Mouse (Mus musculus) kidney, adult 2 months (tissue): ENCODE measurements at regions not wholly inside any gene's neighbourhood (a gene's known extent, or its start where the extent isn't known, plus 50 kb on each side); places are given as distances from the start of the nearest gene placed in this dataset.

Experiments used
- CTCF ChIP-seq: fragments of 200-500 bp; conservative IDR thresholded peaks from 2 replicates; pipeline ENCODE4 v1.5.1; 2011; ENCODE audit warnings: low read depth, mild to moderate bottlenecking, control low read depth, low read length, moderate library complexity, mixed read lengths; ENCODE audit not compliant: insufficient read depth, insufficient read length
- POLR2A ChIP-seq: fragments of 200-500 bp; IDR thresholded peaks from one replicate; pipeline ENCODE4 v1.6.1; 2011; ENCODE audit warnings: low read depth, low read length, control low read depth

DNA sequence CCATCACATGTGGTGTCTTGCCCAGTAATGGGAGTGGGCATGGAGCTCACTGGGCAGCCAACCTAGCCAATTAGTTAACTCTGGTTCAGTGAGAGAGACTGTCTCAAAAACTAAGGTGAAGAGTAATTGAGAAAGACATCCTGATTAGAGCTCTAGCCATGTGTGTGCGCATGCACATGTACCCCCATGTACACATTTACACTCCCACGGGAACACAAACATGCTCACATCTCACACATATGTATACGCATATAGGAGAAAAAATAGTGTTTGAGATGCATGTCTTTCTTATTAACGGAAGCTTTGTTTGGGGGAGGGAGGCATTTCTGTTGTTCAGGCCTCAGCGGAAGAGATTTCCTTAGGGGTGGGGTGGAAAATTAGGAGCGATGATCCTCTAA lies 99.4 kb downstream of the Rpap3 start:
- TF ChIP-seq CTCF (no peak), POLR2A (no peak)
